Mouse (Mus musculus): ENCODE data around the gene Hist3h2ba. TPM values are rescaled to one million over a fixed set of nuclear protein-coding genes. Genes with fewer than 3 reads are reported as not detected.
A peak's percentile ranks its signal among the peaks of the same experiment; 100 is the strongest.

Gene Hist3h2ba
- total RNA-seq, 2 experiments from 2014 or later = 119 to 135 TPM

GRCm38 (mm10) chr11:58959921-58960465 is 11.3 kb downstream of the Hist3h2ba start:
- peak; percentile 73 to 80 for DNase-seq (ENCODE audit: low spot score in 2 of 2)
- intact Hi-C loops (cut with DNase I) = loop anchor here (10.0 kb wide), 1 partner anchor 335 kb away; the partner anchor contains the start of gene Wnt3a

GRCm38 (mm10) chr11:58961364-58962177 is 12.9 kb downstream of the Hist3h2ba start:
- intact Hi-C loops (cut with DNase I) = loop anchor here (10.0 kb wide), 1 partner anchor 333 kb away; the partner anchor contains the start of gene Wnt3a
- no peak for DNase-seq (ENCODE audit: low spot score in 2 of 2)

- no peak for DNase-seq (ENCODE audit: low spot score in 2 of 2)
- intact Hi-C loops (cut with DNase I) = loop anchor here (10.0 kb wide), 1 partner anchor 331 kb away; the partner anchor contains the start of gene Wnt3a
These were observed 14.8 kb downstream of the Hist3h2ba start for GRCm38 (mm10) chr11:58963543-58963942.

GRCm38 (mm10) chr11:58964216-58964615 is 15.5 kb downstream of the Hist3h2ba start:
- intact Hi-C loops (cut with DNase I) = loop anchor here (10.0 kb wide), 1 partner anchor 331 kb away; the partner anchor contains the start of gene Wnt3a
- no peak for DNase-seq (ENCODE audit: low spot score in 2 of 2)

- intact Hi-C loops (cut with DNase I) = loop anchor here (10.0 kb wide), 1 partner anchor 330 kb away; the partner anchor contains the start of gene Wnt3a
- DNase-seq (ENCODE audit: low spot score in 2 of 2) = no peak
These were observed 16.5 kb downstream of the Hist3h2ba start for GRCm38 (mm10) chr11:58965001-58965760.

DNA sequence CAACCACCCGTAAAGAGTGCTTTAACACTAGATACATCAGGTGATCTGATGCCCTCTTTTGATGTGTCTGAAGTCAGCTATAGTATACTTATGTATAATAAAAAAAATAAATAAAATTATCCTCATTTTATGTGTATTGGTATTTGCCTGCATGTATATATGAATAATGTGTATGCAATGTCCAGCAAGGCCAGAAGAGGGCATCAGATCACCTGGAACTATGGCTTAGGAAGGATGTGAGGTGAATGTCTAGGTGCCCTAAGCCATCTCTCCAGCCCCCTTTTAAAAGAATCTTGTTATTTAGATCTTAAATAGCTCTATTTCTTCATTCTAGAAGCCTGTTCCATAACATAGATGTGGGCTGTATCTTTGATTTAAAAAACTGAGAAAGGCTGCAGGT is 18.6 kb downstream of the Hist3h2ba start:
- intact Hi-C loops (cut with DNase I) = loop anchor here (10.0 kb wide), 1 partner anchor 327 kb away; the partner anchor contains the start of gene Wnt3a
- no peak for DNase-seq (ENCODE audit: low spot score in 2 of 2)

- no peak for DNase-seq (ENCODE audit: low spot score in 2 of 2)
- intact Hi-C loops (cut with DNase I) = loop anchor here (10.0 kb wide), 1 partner anchor 326 kb away; the partner anchor contains the start of gene Wnt3a
These were observed 19.8 kb downstream of the Hist3h2ba start for GRCm38 (mm10) chr11:58968551-58968950.

DNA sequence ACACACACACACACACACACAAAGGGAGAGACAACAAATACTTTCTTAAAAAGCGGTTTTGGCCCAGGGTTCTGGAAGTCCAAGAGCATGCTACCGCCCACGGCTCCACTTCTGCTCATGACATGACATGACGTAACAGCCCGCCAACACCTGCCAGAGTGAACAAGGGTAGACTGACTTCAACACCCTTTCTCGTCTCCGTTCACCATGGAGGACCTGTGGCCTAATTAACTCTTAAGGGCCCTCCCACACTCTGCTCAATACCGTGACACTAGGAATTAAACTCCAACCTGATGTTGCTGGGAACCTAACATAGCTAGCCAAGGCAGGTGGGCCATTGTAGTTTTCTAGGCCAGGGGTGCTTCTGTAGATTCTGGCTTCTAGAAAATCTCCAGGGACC is 20.3 kb downstream of the Hist3h2ba start:
- no peak for DNase-seq (ENCODE audit: low spot score in 2 of 2)
- intact Hi-C loops (cut with DNase I) = loop anchor here (10.0 kb wide), 1 partner anchor 326 kb away; the partner anchor contains the start of gene Wnt3a

- no peak for DNase-seq (ENCODE audit: low spot score in 2 of 2)
- intact Hi-C loops (cut with DNase I) = loop anchor here (10.0 kb wide), 2 partner anchors 215 to 325 kb away; partner anchors contain the start of genes Gjc2 and Wnt3a
These were observed 20.9 kb downstream of the Hist3h2ba start for GRCm38 (mm10) chr11:58969659-58970058.

DNA sequence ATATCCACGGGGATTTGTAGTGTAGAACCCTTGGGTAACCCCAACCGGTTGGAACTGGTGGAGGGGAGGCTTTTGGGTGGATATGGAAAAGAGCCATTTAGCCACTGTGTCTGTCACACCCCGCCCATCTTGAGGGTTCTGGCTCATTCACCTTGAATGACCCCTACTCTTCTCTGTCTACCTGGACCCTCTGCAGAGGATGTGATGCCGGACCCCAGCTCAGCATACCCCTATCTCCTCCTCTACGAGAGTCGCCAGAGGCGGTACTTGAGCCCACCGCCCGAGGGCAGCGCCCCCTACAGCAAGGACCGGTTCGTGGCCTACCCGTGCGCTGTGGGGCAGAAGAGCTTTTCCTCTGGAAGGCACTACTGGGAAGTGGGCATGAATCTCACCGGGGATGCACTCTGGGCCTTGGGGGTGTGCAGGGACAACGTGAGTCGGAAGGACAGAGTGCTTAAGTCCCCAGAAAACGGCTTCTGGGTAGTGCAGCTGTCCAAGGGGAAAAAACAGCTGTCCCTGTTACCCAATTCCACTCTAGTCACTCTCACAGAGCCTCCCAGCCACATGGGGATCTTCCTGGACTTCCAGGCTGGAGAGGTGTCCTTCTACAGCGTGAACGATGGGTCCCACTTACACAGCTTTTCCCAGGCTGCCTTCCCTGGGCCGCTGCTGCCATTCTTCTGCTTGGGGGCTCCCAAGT is 22.3 kb downstream of the Hist3h2ba start:
- DNase-seq (ENCODE audit: low spot score in 2 of 2) = no peak
- intact Hi-C loops (cut with DNase I) = loop anchor here (10.0 kb wide), 1 partner anchor 214 kb away; the partner anchor contains the start of gene Gjc2

DNA sequence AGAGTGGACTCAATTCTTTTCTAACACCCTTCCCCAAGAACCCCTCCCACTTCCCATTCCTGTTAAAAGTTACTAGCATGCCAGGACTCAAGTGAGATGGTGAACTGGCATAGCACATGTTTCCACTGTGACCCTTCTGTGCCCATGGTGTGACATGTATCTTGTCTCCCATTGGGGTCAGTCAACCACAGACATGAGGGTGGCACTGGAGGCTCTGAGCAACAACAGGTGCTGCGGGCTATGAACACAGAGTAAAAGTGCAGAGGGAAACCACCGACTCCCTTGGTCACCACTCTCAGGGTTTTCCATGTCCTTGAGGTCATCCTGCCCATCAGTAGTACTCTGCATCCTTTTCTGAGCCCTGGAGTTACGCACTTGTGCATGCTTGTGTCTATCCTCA is 23.1 kb downstream of the Hist3h2ba start:
- intact Hi-C loops (cut with DNase I) = loop anchor here (10.0 kb wide), 1 partner anchor 213 kb away; the partner anchor contains the start of gene Gjc2
- DNase-seq (ENCODE audit: low spot score in 2 of 2) = no peak

- intact Hi-C loops (cut with DNase I) = loop anchor here (10.0 kb wide), 1 partner anchor 210 kb away; the partner anchor contains the start of gene Gjc2
- DNase-seq (ENCODE audit: low spot score in 2 of 2) = no peak
These were observed 25.7 kb downstream of the Hist3h2ba start for GRCm38 (mm10) chr11:58974414-58974813.

GRCm38 (mm10) chr11:58977150-58977549 is 28.4 kb downstream of the Hist3h2ba start:
- DNase-seq (ENCODE audit: low spot score in 2 of 2) = no peak
- intact Hi-C loops (cut with DNase I) = loop anchor here (10.0 kb wide), 1 partner anchor 208 kb away; the partner anchor contains the start of gene Gjc2

DNA sequence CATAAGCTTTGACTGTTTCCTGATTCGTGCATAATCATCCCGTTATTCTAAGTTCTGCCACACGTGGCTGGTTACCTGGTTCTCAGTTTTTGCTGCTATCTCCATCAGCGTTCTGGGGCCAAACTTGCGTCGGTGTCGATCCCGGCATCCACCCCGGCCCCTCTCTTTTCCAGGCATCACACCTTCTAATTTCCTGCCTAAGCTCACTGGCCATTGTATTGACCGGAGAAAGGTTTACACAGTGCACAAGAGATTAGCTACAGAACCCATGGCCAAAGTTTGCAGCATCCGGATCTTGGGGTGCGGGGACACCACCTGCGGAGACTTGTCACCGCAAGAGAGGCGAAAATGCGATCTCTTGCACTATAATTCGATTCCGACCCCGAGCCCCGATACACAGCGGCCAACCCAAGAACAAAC is 28.9 kb downstream of the Hist3h2ba start:
- no peak for DNase-seq (ENCODE audit: low spot score in 2 of 2)
- intact Hi-C loops (cut with DNase I) = loop anchor here (10.0 kb wide), 1 partner anchor 207 kb away; the partner anchor contains the start of gene Gjc2

GRCm38 (mm10) chr11:58978027-58978705 is 29.4 kb downstream of the Hist3h2ba start, which contains the start of gene Trim11:
Gene Trim11 (plus strand): TSS chr11:58978093.
- intact Hi-C loops (cut with DNase I) = loop anchor here (10.0 kb wide), 1 partner anchor 207 kb away; the partner anchor contains the start of gene Gjc2

GRCm38 (mm10) chr11:58978706-58979030 is 29.9 kb downstream of the Hist3h2ba start:
- intact Hi-C loops (cut with DNase I) = loop anchor here (10.0 kb wide), 1 partner anchor 206 kb away; the partner anchor contains the start of gene Gjc2
- no peak for DNase-seq (ENCODE audit: low spot score in 2 of 2)

More at GRCm38 (mm10) chr11:58978027-58978705, 29.4 kb downstream of the Hist3h2ba start, which contains the start of gene Trim11:
- peak in 1 of 2 experiments; percentile 65 for DNase-seq (ENCODE audit: low spot score in 2 of 2)

DNA sequence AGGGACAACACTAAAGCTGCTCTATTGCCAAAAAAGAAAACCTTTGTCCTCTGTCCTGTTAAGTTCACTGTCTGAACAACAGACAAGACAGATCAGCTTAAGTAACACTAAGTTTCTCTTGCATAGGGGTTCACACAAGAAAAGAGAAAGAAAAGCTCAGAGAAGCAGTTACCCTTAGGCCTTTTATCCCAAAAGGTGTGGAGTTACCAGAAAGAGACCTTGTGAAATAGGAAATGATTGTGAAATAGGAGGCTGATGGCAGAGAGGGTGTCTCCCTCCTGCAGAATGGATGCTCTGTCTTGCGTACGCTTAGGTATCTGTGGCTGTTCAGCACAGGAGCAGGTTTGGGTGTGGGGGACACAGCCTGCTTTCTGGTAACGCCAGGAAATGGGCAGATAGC is 30.5 kb downstream of the Hist3h2ba start:
- intact Hi-C loops (cut with DNase I) = loop anchor here (10.0 kb wide), 1 partner anchor 206 kb away; the partner anchor contains the start of gene Gjc2
- no peak for DNase-seq (ENCODE audit: low spot score in 2 of 2)

DNA sequence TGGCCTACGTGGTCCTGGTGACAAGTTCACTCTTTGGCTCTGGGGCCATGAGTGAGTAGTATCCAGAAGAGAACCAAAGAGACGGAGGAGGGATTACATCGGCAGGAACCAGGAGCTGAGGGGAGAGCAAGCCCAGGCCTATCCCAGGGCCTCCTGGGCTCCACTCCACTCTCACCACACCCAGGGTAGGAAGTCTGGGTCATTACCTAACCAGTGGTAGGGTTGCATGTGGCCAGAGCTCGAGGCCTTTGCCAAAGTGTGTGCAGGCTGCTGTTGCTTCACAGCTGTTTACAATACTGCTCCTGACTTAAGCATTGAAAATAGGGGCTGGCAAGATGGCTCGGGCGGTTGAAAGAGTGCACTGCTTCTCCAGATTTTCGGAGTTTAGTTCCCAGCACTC is 30.9 kb downstream of the Hist3h2ba start:
- intact Hi-C loops (cut with DNase I) = loop anchor here (10.0 kb wide), 1 partner anchor 205 kb away; the partner anchor contains the start of gene Gjc2
- no peak for DNase-seq (ENCODE audit: low spot score in 2 of 2)

Measured in left cerebral cortex, postnatal 14 days (tissue).